Mouse (Mus musculus) CH12.LX (cell line): Measurements from ENCODE around the gene Ppm1l. TPM values are rescaled to one million over a fixed set of nuclear protein-coding genes. Genes with fewer than 3 reads are reported as not detected.

Experiments used
- DNase-seq: peaks from one replicate; pipeline ENCODE4 v3.0.0-alpha.2; 2013; ENCODE audit errors: extremely low read depth
- H3K27ac ChIP-seq: 2 replicates; pipeline ENCODE4 v1.5.1; 2012; ENCODE audit warnings: low read depth, mild to moderate bottlenecking, control low read depth, moderate library complexity; ENCODE audit not compliant: insufficient read depth
- H3K27me3 ChIP-seq: replicated peaks from 2 replicates; pipeline ENCODE3; 2012; ENCODE audit warnings: inconsistent platforms
- H3K36me3 ChIP-seq, 2 experiments: replicated peaks in 1 of 2; 2 replicates each; pipeline versions ENCODE3 to v1.6.1; 2012; ENCODE audit warnings: inconsistent platforms in 1 of 2, low read length in 1 of 2, mild to moderate bottlenecking in 1 of 2, mixed read lengths in 1 of 2, moderate library complexity in 1 of 2; ENCODE audit not compliant: control insufficient read depth in 1 of 2, insufficient read depth in 1 of 2
- H3K4me1 ChIP-seq, 2 experiments: 2 replicates each; pipeline ENCODE4 v1.6.1; 2012; ENCODE audit warnings: inconsistent platforms in 1 of 2, moderate library complexity in 1 of 2; ENCODE audit not compliant: insufficient read depth in 2 of 2, control insufficient read depth in 1 of 2
- H3K4me2 ChIP-seq: 2 replicates; pipeline ENCODE4 v1.6.1; 2012; ENCODE audit warnings: low read depth, mild to moderate bottlenecking, control low read depth; ENCODE audit not compliant: poor library complexity, insufficient read depth, severe bottlenecking
- H3K4me3 ChIP-seq, 3 experiments: fragments of 150-350 bp in 1 of 3; sonication (generic) in 1 of 3; replicated peaks in 1 of 3; 2 replicates each; pipeline versions ENCODE3 to v1.5.1; 2011 to 2012; ENCODE audit warnings: low read depth in 2 of 3, low read length in 2 of 3, mild to moderate bottlenecking in 2 of 3, moderate library complexity in 2 of 3, control low read depth in 1 of 3, improper control_type of control experiment in 1 of 3, inconsistent platforms in 1 of 3, mixed read lengths in 1 of 3; ENCODE audit not compliant: poor library complexity in 1 of 3
- H3K79me2 ChIP-seq: replicated peaks from 2 replicates; pipeline ENCODE4 v1.6.1; 2012; ENCODE audit warnings: mild to moderate bottlenecking, moderate library complexity; ENCODE audit not compliant: control insufficient read depth, poor library complexity, insufficient read depth, severe bottlenecking; ENCODE audit errors: extremely low read depth
- H3K9ac ChIP-seq: 2 replicates; pipeline ENCODE4 v1.6.1; 2012; ENCODE audit warnings: low read depth, mild to moderate bottlenecking, control low read depth, moderate library complexity; ENCODE audit not compliant: insufficient read depth
- H3K9me3 ChIP-seq: replicated peaks from 2 replicates; pipeline ENCODE3; 2012; ENCODE audit warnings: low read length, inconsistent platforms, mixed read lengths
- CHD2 ChIP-seq: IDR thresholded peaks from 2 replicates; pipeline ENCODE4 v1.6.1; 2011; ENCODE audit warnings: low read length, improper control_type of control experiment
- EP300 ChIP-seq: IDR thresholded peaks from 2 replicates; pipeline ENCODE4 v1.6.1; 2011; ENCODE audit warnings: low read length, improper control_type of control experiment
- GABPA ChIP-seq: IDR thresholded peaks from 2 replicates; pipeline ENCODE4 v1.6.1; 2012; ENCODE audit warnings: low read depth, low read length, improper control_type of control experiment, inconsistent platforms; ENCODE audit not compliant: insufficient replicate concordance
- KAT2A ChIP-seq: IDR thresholded peaks from 2 replicates; pipeline ENCODE4 v1.6.1; 2012; ENCODE audit warnings: low read length, improper control_type of control experiment, inconsistent platforms; ENCODE audit not compliant: insufficient replicate concordance
- MAX ChIP-seq: IDR thresholded peaks from 2 replicates; pipeline ENCODE4 v1.6.1; 2011; ENCODE audit warnings: low read length, improper control_type of control experiment
- MEF2A ChIP-seq: IDR thresholded peaks from 2 replicates; pipeline ENCODE4 v1.6.1; 2014; ENCODE audit warnings: low read depth, mild to moderate bottlenecking, inconsistent platforms, low read length, improper control_type of control experiment, borderline replicate concordance
- MYC ChIP-seq: IDR thresholded peaks from 2 replicates; pipeline ENCODE4 v1.6.1; 2011; ENCODE audit warnings: low read depth, mild to moderate bottlenecking, improper control_type of control experiment, low read length
- NRF1 ChIP-seq: IDR thresholded peaks from 2 replicates; pipeline ENCODE4 v1.6.1; 2014; ENCODE audit warnings: low read depth, mild to moderate bottlenecking, inconsistent platforms, low read length, improper control_type of control experiment, moderate library complexity
- PAX5 ChIP-seq: IDR thresholded peaks from 2 replicates; pipeline ENCODE4 v1.6.1; 2012; ENCODE audit warnings: low read length, inconsistent platforms, mixed read lengths
- POLR2AphosphoS2 ChIP-seq: IDR thresholded peaks from 2 replicates; pipeline ENCODE4 v1.6.1; 2011; ENCODE audit warnings: low read depth, low read length, improper control_type of control experiment
- SMC3 ChIP-seq: IDR thresholded peaks from 2 replicates; pipeline ENCODE4 v1.6.1; 2011; ENCODE audit warnings: low read depth, low read length, improper control_type of control experiment
- TBP ChIP-seq: conservative IDR thresholded peaks from 2 replicates; pipeline ENCODE4 v1.6.1; 2011; ENCODE audit warnings: low read depth, low read length, improper control_type of control experiment
- TCF12 ChIP-seq: IDR thresholded peaks from 2 replicates; pipeline ENCODE4 v1.6.1; 2014; ENCODE audit warnings: low read depth, mild to moderate bottlenecking, inconsistent platforms, low read length, improper control_type of control experiment
- USF1 ChIP-seq: IDR thresholded peaks from 2 replicates; pipeline ENCODE4 v1.6.1; 2014; ENCODE audit warnings: low read depth, mild to moderate bottlenecking, inconsistent platforms, low read length, improper control_type of control experiment
- ZC3H11A ChIP-seq: IDR thresholded peaks from 2 replicates; pipeline ENCODE4 v1.6.1; 2012; ENCODE audit warnings: low read depth, mild to moderate bottlenecking, inconsistent platforms, low read length, improper control_type of control experiment
- ZMIZ1 ChIP-seq: IDR thresholded peaks from 2 replicates; pipeline ENCODE4 v1.6.1; 2012; ENCODE audit warnings: low read depth, mild to moderate bottlenecking, inconsistent platforms, low read length, improper control_type of control experiment
- dilution Hi-C: fragments of 300-500 bp; cut with MboI; formaldehyde crosslinking; loops from 2 replicates; pipeline ENCODE4 v1.14.3; 2020; ENCODE audit warnings: low sequenced_read_pairs; ENCODE audit not compliant: extremely low pct_unique_long_range_greater_than_20kb, extremely low pct_ligation_motif_present
- in situ Hi-C: fragments of 300-500 bp; cut with MboI; formaldehyde crosslinking; loops from 3 replicates; pipeline ENCODE4 v1.14.3; 2019; ENCODE audit warnings: low sequenced_read_pairs, low pct_ligation_motif_present, low pct_unique_long_range_greater_than_20kb, mixed read lengths
- polyA plus RNA-seq: library from polyadenylated mRNA; unstranded; fragments of >175 nt; gene quantifications from 2 replicates; pipeline ENCODE4 v1.2.1, GENCODE M21; 2012; ENCODE audit warnings: low read depth; ENCODE audit not compliant: insufficient read length
- total RNA-seq, 2 experiments: library from RNA; depleted of rRNA; stranded (reverse); fragments of 300-350 nt in 1 of 2; fragments of >200 nt in 1 of 2; gene quantifications; 2 replicates each; pipeline ENCODE4 v1.2.3; 2012 to 2014

Ppm1l gene
- total and polyA plus RNA-seq, 3 experiments, result 0.68 to 2.4 (median 1.7) TPM

GRCm38 (mm10) chr3:69323982-69324381 lies 7.3 kb downstream of the Ppm1l start:
- Histone ChIP-seq H3K36me3 (no peaks in the 10 kb centered on the region), H3K79me2 (no peaks in the 10 kb centered on the region), H3K4me3 (no peak overlapping the region), H3K27ac (no peak overlapping the region), H3K4me2 (no peak overlapping the region), H3K4me1 (0 out of 4 replicates have a peak, but pooled peaks cover 0 to 4% of the 10 kb centered on the region in 2 experiments), H3K9ac (no peak overlapping the region), H3K27me3 (no peaks in the 10 kb centered on the region), H3K9me3 (no peaks in the 10 kb centered on the region)
- DNase-seq, result no peak
- in situ Hi-C loops (no loop called here), dilution Hi-C loops (no loop called here)
- TF ChIP-seq TBP (no peak), USF1 (no peak), EP300 (no peak), MYC (no peak), MAX (no peak), POLR2AphosphoS2 (no peak), GABPA (no peak), MEF2A (no peak), ZC3H11A (no peak)

DNA sequence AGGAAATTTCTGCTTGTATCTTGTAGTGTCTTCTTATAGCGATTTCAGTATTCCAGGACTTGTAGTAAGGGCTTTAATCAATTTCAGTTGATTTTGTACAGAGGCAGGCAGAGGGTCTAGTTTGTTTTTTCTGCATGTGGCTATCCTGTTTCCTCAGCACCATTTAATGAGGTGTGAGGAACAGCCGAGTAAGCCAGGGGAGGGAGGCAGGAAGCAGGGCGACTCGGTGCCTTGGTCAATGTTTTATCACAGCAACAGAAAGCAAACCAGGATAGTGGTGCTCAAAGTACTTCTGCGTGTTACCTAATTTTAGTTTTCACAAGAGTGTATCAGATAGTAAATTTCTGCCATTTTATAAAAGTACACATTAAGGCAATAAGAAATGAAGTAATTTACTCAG lies 13.2 kb downstream of the Ppm1l start:
- Histone ChIP-seq H3K4me3 (no peak overlapping the region), H3K4me2 (no peak overlapping the region), H3K27ac (no peak overlapping the region), H3K36me3 (no peaks in the 10 kb centered on the region), H3K27me3 (no peaks in the 10 kb centered on the region), H3K9ac (no peak overlapping the region), H3K9me3 (no peaks in the 10 kb centered on the region), H3K79me2 (no peaks in the 10 kb centered on the region), H3K4me1 (0 out of 4 replicates have a peak, but pooled peaks cover 0 to 3% of the 10 kb centered on the region in 2 experiments)
- dilution Hi-C loops, result no loop called here
- no peak for DNase-seq
- in situ Hi-C loops, result no loop called here
- no peak for TF ChIP-seq ZC3H11A
- TF ChIP-seq NRF1, result no peak
- TF ChIP-seq PAX5, result no peak
- no peak for TF ChIP-seq TBP
- no peak for TF ChIP-seq TCF12
- no peak for TF ChIP-seq CHD2
- no peak for TF ChIP-seq KAT2A
- TF ChIP-seq SMC3, result no peak
- TF ChIP-seq ZMIZ1, result no peak
